Mouse (Mus musculus): ENCODE measurements at regions not wholly inside any gene's neighbourhood (a gene's known extent, or its start where the extent isn't known, plus 50 kb on each side); places are given as distances from the start of the nearest gene placed in this dataset.

- in situ Hi-C loops (cut with MboI; ENCODE audit: unreplicated experiment in 2 of 2), result no loop called here
Measured at GRCm38 (mm10) chr1:165086131-165086530, 74.4 kb downstream of the Tbx19 start.

GRCm38 (mm10) chr1:165084753-165085152 is 75.8 kb downstream of the Tbx19 start:
- in situ Hi-C loops (cut with MboI; ENCODE audit: unreplicated experiment in 2 of 2), result no loop called here

- in situ Hi-C loops (cut with MboI; ENCODE audit: unreplicated experiment in 2 of 2), result no loop called here
Measured at GRCm38 (mm10) chr1:165084179-165084578, 76.4 kb downstream of the Tbx19 start.

- in situ Hi-C loops (cut with MboI; ENCODE audit: unreplicated experiment in 2 of 2), result no loop called here
Measured at GRCm38 (mm10) chr1:165080351-165080750, 80.2 kb downstream of the Tbx19 start.

- in situ Hi-C loops (cut with MboI; ENCODE audit: unreplicated experiment in 2 of 2), result no loop called here
Measured at GRCm38 (mm10) chr1:165077313-165077712, 83.3 kb downstream of the Tbx19 start.

GRCm38 (mm10) chr1:165075301-165076082 is 85.1 kb downstream of the Tbx19 start:
- in situ Hi-C loops (cut with MboI; ENCODE audit: unreplicated experiment in 2 of 2), result no loop called here

GRCm38 (mm10) chr1:165071831-165072491 is 88.6 kb downstream of the Tbx19 start:
- in situ Hi-C loops (cut with MboI; ENCODE audit: unreplicated experiment in 2 of 2), result no loop called here

- in situ Hi-C loops (cut with MboI; ENCODE audit: unreplicated experiment in 2 of 2), result no loop called here
Measured at GRCm38 (mm10) chr1:165064981-165065380, 95.6 kb downstream of the Tbx19 start.

- in situ Hi-C loops (cut with MboI; ENCODE audit: unreplicated experiment in 2 of 2), result no loop called here
Measured at GRCm38 (mm10) chr1:165062813-165063492, 97.6 kb downstream of the Tbx19 start.

- in situ Hi-C loops (cut with MboI; ENCODE audit: unreplicated experiment in 2 of 2), result no loop called here
Measured at GRCm38 (mm10) chr1:165061420-165061819, 99.2 kb downstream of the Tbx19 start.

GRCm38 (mm10) chr1:165054245-165054644 is 106.3 kb downstream of the Tbx19 start:
- in situ Hi-C loops (cut with MboI; ENCODE audit: unreplicated experiment in 2 of 2), result no loop called here

- in situ Hi-C loops (cut with MboI; ENCODE audit: unreplicated experiment in 2 of 2), result no loop called here
Measured at GRCm38 (mm10) chr1:165051294-165051693, 109.3 kb downstream of the Tbx19 start.

GRCm38 (mm10) chr1:165050176-165050575 is 110.4 kb downstream of the Tbx19 start:
- in situ Hi-C loops (cut with MboI; ENCODE audit: unreplicated experiment in 2 of 2), result no loop called here

GRCm38 (mm10) chr1:165046637-165047036 is 111.3 kb upstream of the Xcl1 start:
- in situ Hi-C loops (cut with MboI; ENCODE audit: unreplicated experiment in 2 of 2), result no loop called here

GRCm38 (mm10) chr1:165046056-165046455 is 110.7 kb upstream of the Xcl1 start:
- in situ Hi-C loops (cut with MboI; ENCODE audit: unreplicated experiment in 2 of 2), result no loop called here

GRCm38 (mm10) chr1:165043361-165043760 is 108.0 kb upstream of the Xcl1 start:
- in situ Hi-C loops (cut with MboI; ENCODE audit: unreplicated experiment in 2 of 2), result no loop called here

- in situ Hi-C loops (cut with MboI; ENCODE audit: unreplicated experiment in 2 of 2), result no loop called here
Measured at GRCm38 (mm10) chr1:165042105-165042504, 106.8 kb upstream of the Xcl1 start.

- in situ Hi-C loops (cut with MboI; ENCODE audit: unreplicated experiment in 2 of 2), result loop anchor here (5.0 to 10.0 kb wide), 7 partner anchors 129 to 719 kb away; partner anchors contain the start of gene Atp1b1 (in 1 of the 2)
Measured at GRCm38 (mm10) chr1:165036631-165037030, 101.3 kb upstream of the Xcl1 start.

- in situ Hi-C loops (cut with MboI; ENCODE audit: unreplicated experiment in 2 of 2), result loop anchor here (5.0 to 10.0 kb wide), 7 partner anchors 128 to 718 kb away; partner anchors contain the start of gene Atp1b1 (in 1 of the 2)
Measured at GRCm38 (mm10) chr1:165035618-165036017, 100.3 kb upstream of the Xcl1 start.

GRCm38 (mm10) chr1:165020960-165021563 is 85.7 kb upstream of the Xcl1 start:
- in situ Hi-C loops (cut with MboI; ENCODE audit: unreplicated experiment in 2 of 2), result no loop called here

All from v-Abl transformed pro-B cells (cell line).